Mouse (Mus musculus): ENCODE results near the gene Map4k2. TPM values are rescaled to one million over a fixed set of nuclear protein-coding genes. Genes with fewer than 3 reads are reported as not detected.

Gene Map4k2
- polyA plus RNA-seq, 1 experiment from 2014 or later: 14.3 TPM

DNA sequence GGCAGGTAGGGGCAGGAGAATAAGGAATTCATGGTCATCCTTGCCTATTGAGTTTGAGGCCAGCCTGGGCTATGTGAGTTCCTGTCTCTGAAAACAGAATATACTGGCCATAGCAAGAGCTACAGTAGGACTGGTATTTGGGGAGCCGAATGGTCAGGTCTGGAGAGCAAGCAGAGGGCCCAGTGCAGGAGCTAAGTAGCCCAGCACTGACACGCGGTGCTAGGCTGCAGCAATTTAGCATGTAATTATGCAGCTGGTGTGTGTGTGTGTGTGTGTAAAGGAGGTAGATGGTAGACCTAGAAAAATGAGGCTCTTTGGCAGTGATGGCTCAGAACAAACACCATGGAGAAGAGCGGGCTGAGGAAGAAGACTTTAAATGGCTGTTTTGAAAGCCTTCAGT, 6.7 kb downstream of the Map4k2 start:
- Histone ChIP-seq H3K4me2 (ENCODE audit: low read length) (no peak overlapping the region), H3K36me3 (ENCODE audit: control insufficient read depth, insufficient read depth, low read length) (peaks cover 79% of the 10 kb centered on the region), H3K27ac (replicated peaks; ENCODE audit: low read depth, low read length) (no peak overlapping the region), H3K9ac (replicated peaks; ENCODE audit: low read length) (no peak overlapping the region), H3K9me3 (ENCODE audit: control insufficient read depth, low read length) (no peaks in the 10 kb centered on the region), H3K4me1 (ENCODE audit: control insufficient read depth, insufficient read depth, low read length) (no peaks in the 10 kb centered on the region), H3K4me3 (replicated peaks; ENCODE audit: low read depth, low read length) (no peak overlapping the region), H3K27me3 (ENCODE audit: control insufficient read depth, insufficient read depth, low read length) (no peaks in the 10 kb centered on the region)
- ATAC-seq (ENCODE audit: low FRiP score, low TSS enrichment): no peak
- WGBS: 92% methylated on average over 4 of the region's 4 CpGs
- no peak for DNase-seq

DNA sequence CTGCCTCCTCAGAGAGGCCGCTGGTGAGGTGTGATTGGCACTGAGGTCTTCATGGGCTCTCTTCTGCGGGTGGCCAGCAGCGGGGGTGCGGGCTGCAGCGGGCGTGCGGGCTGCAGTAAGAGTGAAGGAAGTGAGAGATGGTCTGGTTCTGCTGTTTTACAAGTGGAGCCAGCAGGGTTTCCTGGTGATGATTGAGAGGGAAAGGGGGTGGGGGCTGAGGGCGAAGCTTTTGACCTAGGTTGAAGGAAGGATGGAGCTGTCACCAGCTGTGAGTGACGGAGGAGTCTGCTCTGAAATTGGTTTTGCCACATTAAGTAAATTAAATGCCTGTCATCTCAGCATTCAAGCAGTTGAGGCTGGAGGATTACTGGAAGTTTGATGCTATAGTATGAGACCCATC, 7.8 kb downstream of the Map4k2 start:
- H3K4me1 ChIP-seq (ENCODE audit: control insufficient read depth, insufficient read depth, low read length): no peaks in the 10 kb centered on the region
- ATAC-seq (ENCODE audit: low FRiP score, low TSS enrichment) (no peak), DNase-seq (no peak)
- H3K4me2 ChIP-seq (ENCODE audit: low read length): no peak overlapping the region
- 53% methylated on average over 9 of the region's 9 CpGs for WGBS
- H3K9me3 ChIP-seq (ENCODE audit: control insufficient read depth, low read length): no peaks in the 10 kb centered on the region
- no peak overlapping the region for H3K9ac ChIP-seq (replicated peaks; ENCODE audit: low read length)
- no peak overlapping the region for H3K4me3 ChIP-seq (replicated peaks; ENCODE audit: low read depth, low read length)
- no peaks in the 10 kb centered on the region for H3K27me3 ChIP-seq (ENCODE audit: control insufficient read depth, insufficient read depth, low read length)
- no peak overlapping the region for H3K27ac ChIP-seq (replicated peaks; ENCODE audit: low read depth, low read length)
- H3K36me3 ChIP-seq (ENCODE audit: control insufficient read depth, insufficient read depth, low read length): peaks cover 78% of the 10 kb centered on the region

DNA sequence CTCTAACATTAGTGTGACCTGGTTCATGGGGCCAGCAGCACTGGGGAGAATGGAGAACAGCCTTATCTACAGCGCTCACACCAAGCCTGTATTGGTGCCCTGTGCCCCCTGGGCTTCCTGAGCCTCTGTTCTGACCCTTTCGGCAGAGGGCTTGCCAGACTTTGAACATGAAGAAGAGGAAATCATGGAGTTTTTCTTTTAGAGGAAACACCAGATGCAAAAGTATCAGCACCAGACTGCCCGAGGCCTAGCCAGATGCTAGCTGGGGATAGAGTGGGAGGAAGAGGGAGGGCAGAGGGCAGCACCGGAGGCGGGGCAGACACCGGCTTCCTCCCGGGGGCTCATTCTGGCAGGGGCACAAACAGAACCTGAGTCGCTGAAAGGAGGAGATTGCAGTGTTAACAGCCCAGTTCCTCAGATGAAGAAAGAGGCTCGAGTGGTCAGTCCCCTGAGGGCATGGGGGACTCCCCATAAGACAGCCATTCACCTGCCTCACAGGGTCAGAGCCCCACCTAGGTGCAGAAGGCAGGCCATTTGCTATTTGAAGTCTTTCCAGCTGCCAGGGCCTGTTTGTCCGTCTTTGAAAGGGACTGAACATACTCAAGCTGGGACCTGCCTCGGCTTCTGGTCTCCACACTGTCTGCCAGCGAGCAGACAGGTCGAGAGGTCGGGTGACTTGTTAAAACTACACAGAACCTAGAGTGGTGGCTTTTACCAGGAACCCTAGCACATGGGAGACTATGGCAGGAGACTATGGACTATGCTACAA, 8.5 kb downstream of the Map4k2 start:
- H3K27me3 ChIP-seq (ENCODE audit: control insufficient read depth, insufficient read depth, low read length): no peaks in the 10 kb centered on the region
- WGBS: 53% methylated on average over 14 of the region's 14 CpGs
- H3K9ac ChIP-seq (replicated peaks; ENCODE audit: low read length): no peak overlapping the region
- no peak overlapping the region for H3K4me2 ChIP-seq (ENCODE audit: low read length)
- no peak overlapping the region for H3K4me3 ChIP-seq (replicated peaks; ENCODE audit: low read depth, low read length)
- H3K9me3 ChIP-seq (ENCODE audit: control insufficient read depth, low read length): no peaks in the 10 kb centered on the region
- H3K36me3 ChIP-seq (ENCODE audit: control insufficient read depth, insufficient read depth, low read length): peaks cover 77% of the 10 kb centered on the region
- H3K4me1 ChIP-seq (ENCODE audit: control insufficient read depth, insufficient read depth, low read length): no peaks in the 10 kb centered on the region
- ATAC-seq (ENCODE audit: low FRiP score, low TSS enrichment): no peak
- no peak for DNase-seq
- no peak overlapping the region for H3K27ac ChIP-seq (replicated peaks; ENCODE audit: low read depth, low read length)

DNA sequence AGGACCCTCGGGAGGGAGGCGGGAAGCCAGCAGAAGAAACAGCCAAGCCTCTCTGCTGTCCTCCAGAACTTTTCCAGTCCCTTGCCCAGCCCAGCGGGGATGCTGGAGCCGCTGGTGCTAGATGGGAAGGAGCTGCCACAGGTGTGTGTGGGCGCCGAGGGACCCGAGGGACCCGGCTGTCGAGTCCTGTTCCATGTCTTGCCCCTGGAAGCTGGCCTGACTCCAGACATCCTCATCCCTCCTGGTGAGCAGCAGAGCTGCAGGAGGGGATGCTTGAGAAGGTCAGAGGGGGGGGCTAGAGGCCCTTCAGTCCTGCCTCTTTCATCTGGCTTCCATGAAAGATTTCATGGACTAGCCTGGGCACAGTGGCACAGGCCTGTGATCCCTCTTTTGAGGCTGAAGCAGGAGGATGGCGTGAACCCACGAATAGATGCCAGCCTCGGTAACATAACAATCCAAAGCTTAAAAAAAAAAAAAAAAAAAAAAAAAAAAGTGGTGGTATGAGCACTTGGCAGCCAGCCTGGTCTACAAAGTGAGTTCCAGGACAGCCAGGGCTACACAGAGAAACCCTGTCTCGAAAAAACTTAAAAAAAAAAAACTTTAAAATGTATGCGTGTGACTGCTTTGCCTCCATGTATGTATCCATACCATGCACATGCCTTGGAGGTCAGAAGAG, 10.6 kb downstream of the Map4k2 start:
- no peak overlapping the region for H3K4me2 ChIP-seq (ENCODE audit: low read length)
- ATAC-seq (ENCODE audit: low FRiP score, low TSS enrichment) (no peak), DNase-seq (no peak)
- no peak overlapping the region for H3K4me3 ChIP-seq (replicated peaks; ENCODE audit: low read depth, low read length)
- H3K36me3 ChIP-seq (ENCODE audit: control insufficient read depth, insufficient read depth, low read length): peaks cover 57% of the 10 kb centered on the region
- H3K27ac ChIP-seq (replicated peaks; ENCODE audit: low read depth, low read length): no peak overlapping the region
- no peak overlapping the region for H3K9ac ChIP-seq (replicated peaks; ENCODE audit: low read length)
- WGBS: 69% methylated on average over 14 of the region's 14 CpGs
- no peaks in the 10 kb centered on the region for H3K27me3 ChIP-seq (ENCODE audit: control insufficient read depth, insufficient read depth, low read length)
- H3K9me3 ChIP-seq (ENCODE audit: control insufficient read depth, low read length): no peaks in the 10 kb centered on the region
- H3K4me1 ChIP-seq (ENCODE audit: control insufficient read depth, insufficient read depth, low read length): no peaks in the 10 kb centered on the region

DNA sequence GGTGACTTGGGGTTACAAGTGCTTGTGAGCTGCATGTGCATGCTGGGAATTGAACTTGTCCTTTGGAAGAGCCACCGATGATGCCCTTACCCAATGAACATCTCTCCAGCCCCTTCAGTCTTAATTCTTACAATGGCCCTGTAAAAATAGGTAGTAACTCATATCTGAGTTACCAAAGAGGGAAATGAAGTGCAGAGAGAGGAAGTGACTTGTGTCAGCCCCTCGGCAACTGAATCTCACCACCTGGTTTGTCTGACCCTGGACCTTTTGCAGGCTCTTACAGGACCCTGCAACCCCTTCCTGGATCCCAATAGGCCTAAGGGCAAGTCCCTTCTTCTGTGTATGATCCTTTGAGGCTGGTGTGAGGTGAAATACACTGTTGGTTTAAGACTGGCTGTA, 11.2 kb downstream of the Map4k2 start:
- no peak overlapping the region for H3K27ac ChIP-seq (replicated peaks; ENCODE audit: low read depth, low read length)
- no peak overlapping the region for H3K4me3 ChIP-seq (replicated peaks; ENCODE audit: low read depth, low read length)
- DNase-seq: no peak
- H3K27me3 ChIP-seq (ENCODE audit: control insufficient read depth, insufficient read depth, low read length): no peaks in the 10 kb centered on the region
- peaks cover 51% of the 10 kb centered on the region for H3K36me3 ChIP-seq (ENCODE audit: control insufficient read depth, insufficient read depth, low read length)
- H3K9ac ChIP-seq (replicated peaks; ENCODE audit: low read length): no peak overlapping the region
- no peak for ATAC-seq (ENCODE audit: low FRiP score, low TSS enrichment)
- no peaks in the 10 kb centered on the region for H3K4me1 ChIP-seq (ENCODE audit: control insufficient read depth, insufficient read depth, low read length)
- no peak overlapping the region for H3K4me2 ChIP-seq (ENCODE audit: low read length)
- H3K9me3 ChIP-seq (ENCODE audit: control insufficient read depth, low read length): no peaks in the 10 kb centered on the region
- 97% methylated on average over 2 of the region's 2 CpGs for WGBS

- H3K4me2 ChIP-seq (ENCODE audit: low read length): no peak overlapping the region
- H3K4me3 ChIP-seq (replicated peaks; ENCODE audit: low read depth, low read length): no peak overlapping the region
- H3K4me1 ChIP-seq (ENCODE audit: control insufficient read depth, insufficient read depth, low read length): no peaks in the 10 kb centered on the region
- no peaks in the 10 kb centered on the region for H3K27me3 ChIP-seq (ENCODE audit: control insufficient read depth, insufficient read depth, low read length)
- no peaks in the 10 kb centered on the region for H3K9me3 ChIP-seq (ENCODE audit: control insufficient read depth, low read length)
- 85% methylated on average over 7 of the region's 7 CpGs for WGBS
- ATAC-seq (ENCODE audit: low FRiP score, low TSS enrichment) (no peak), DNase-seq (no peak)
- H3K36me3 ChIP-seq (ENCODE audit: control insufficient read depth, insufficient read depth, low read length): peaks cover 40% of the 10 kb centered on the region
- no peak overlapping the region for H3K9ac ChIP-seq (replicated peaks; ENCODE audit: low read length)
- H3K27ac ChIP-seq (replicated peaks; ENCODE audit: low read depth, low read length): no peak overlapping the region
These were observed 13.1 kb downstream of the Map4k2 start for GRCm38 (mm10) chr19:6354030-6354429.

DNA sequence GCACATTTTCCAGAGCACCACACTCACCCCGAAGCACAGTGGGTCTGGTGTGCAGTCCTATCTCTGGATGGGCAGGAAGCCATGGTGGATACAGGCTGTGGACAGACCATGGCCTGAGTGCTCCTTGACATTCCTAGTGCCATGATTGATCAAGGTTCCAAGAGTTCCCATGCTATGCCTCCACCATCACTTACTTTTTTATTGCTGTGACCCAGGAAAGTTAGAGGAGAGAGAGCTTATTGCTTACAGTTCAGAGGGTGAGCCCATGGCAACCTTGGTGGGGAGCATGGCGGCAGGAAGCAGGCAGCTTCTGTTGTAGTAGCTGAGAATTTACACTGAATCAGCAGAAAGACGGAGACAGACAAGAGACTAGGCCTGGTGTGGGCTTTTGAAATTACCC, 20.4 kb downstream of the Map4k2 start:
- no peak for DNase-seq
- H3K9me3 ChIP-seq (ENCODE audit: control insufficient read depth, low read length): no peaks in the 10 kb centered on the region
- no peak for ATAC-seq (ENCODE audit: low FRiP score, low TSS enrichment)
- H3K4me1 ChIP-seq (ENCODE audit: control insufficient read depth, insufficient read depth, low read length): peaks cover 20% of the 10 kb centered on the region
- H3K27me3 ChIP-seq (ENCODE audit: control insufficient read depth, insufficient read depth, low read length): no peaks in the 10 kb centered on the region
- no peak overlapping the region for H3K4me2 ChIP-seq (ENCODE audit: low read length)
- no peak overlapping the region for H3K4me3 ChIP-seq (replicated peaks; ENCODE audit: low read depth, low read length)
- H3K9ac ChIP-seq (replicated peaks; ENCODE audit: low read length): no peak overlapping the region
- H3K36me3 ChIP-seq (ENCODE audit: control insufficient read depth, insufficient read depth, low read length): peaks cover 19% of the 10 kb centered on the region
- H3K27ac ChIP-seq (replicated peaks; ENCODE audit: low read depth, low read length): no peak overlapping the region
- 97% methylated on average over 3 of the region's 3 CpGs for WGBS

DNA sequence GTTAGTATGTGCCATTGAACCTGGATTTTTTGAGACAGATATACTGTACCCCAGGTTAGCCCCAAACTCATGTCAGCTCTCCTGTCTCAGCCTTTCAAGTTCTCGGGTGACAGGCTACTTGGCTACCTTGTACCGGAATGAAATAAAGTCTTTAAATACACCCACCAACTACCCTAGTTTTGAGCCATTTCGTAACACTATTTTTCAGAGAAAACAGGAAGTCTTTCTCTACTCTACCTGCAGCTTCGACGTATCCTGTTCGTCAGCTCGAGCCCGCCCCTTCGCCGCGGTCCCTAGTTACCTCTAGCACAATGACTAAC, 22.1 kb downstream of the Map4k2 start:
- DNase-seq (no peak), ATAC-seq (ENCODE audit: low FRiP score, low TSS enrichment) (no peak; the same call in 1 of the 2 replicates)
- H3K9ac ChIP-seq (replicated peaks; ENCODE audit: low read length): peak overlapping the region; percentile 92; the same call in 1 of the 2 replicates
- peaks cover 36% of the 10 kb centered on the region for H3K36me3 ChIP-seq (ENCODE audit: control insufficient read depth, insufficient read depth, low read length)
- H3K4me2 ChIP-seq (ENCODE audit: low read length): peak overlapping the region; percentile 61
- peak overlapping the region; percentile 97 for H3K27ac ChIP-seq (replicated peaks; ENCODE audit: low read depth, low read length)
- H3K4me1 ChIP-seq (ENCODE audit: control insufficient read depth, insufficient read depth, low read length): peaks cover 24% of the 10 kb centered on the region
- no peaks in the 10 kb centered on the region for H3K9me3 ChIP-seq (ENCODE audit: control insufficient read depth, low read length)
- whole genome bisulfite sequencing: 2% methylated on average over 11 of the region's 11 CpGs
- H3K4me3 ChIP-seq (replicated peaks; ENCODE audit: low read depth, low read length): peak overlapping the region; percentile 100
- no peaks in the 10 kb centered on the region for H3K27me3 ChIP-seq (ENCODE audit: control insufficient read depth, insufficient read depth, low read length)
